Mouse (Mus musculus) midbrain, embryonic 16.5 days (tissue): ENCODE data around the gene Ptcd1. TPM values are rescaled to one million over a fixed set of nuclear protein-coding genes. Genes with fewer than 3 reads are reported as not detected.

ENCODE experiments used
- ATAC-seq: fragments of 200-750 bp; cut with Nextera tagmentation; 2 replicates; pipeline ENCODE4 v1.8.0; 2017; ENCODE audit warnings: moderate TSS enrichment
- H3K27ac ChIP-seq: fragments of 300-500 bp; sonication (generic); 2 replicates; pipeline ENCODE4 v1.5.1; 2014; ENCODE audit warnings: mild to moderate bottlenecking, low read length, mixed read lengths
- H3K27me3 ChIP-seq: fragments of 300-500 bp; sonication (generic); 2 replicates; pipeline ENCODE4 v1.6.1; 2014; ENCODE audit warnings: low read depth, low read length, mixed read lengths; ENCODE audit not compliant: control insufficient read depth, insufficient read depth
- H3K36me3 ChIP-seq: fragments of 300-500 bp; sonication (generic); 2 replicates; pipeline ENCODE4 v1.6.1; 2014; ENCODE audit warnings: mild to moderate bottlenecking, low read length, moderate library complexity, mixed read lengths; ENCODE audit not compliant: control insufficient read depth, insufficient read depth
- H3K4me1 ChIP-seq: fragments of 300-500 bp; sonication (generic); 2 replicates; pipeline ENCODE4 v1.6.1; 2014; ENCODE audit warnings: mild to moderate bottlenecking, low read length, mixed read lengths; ENCODE audit not compliant: control insufficient read depth, insufficient read depth
- H3K4me2 ChIP-seq: fragments of 300-500 bp; sonication (generic); 2 replicates; pipeline ENCODE4 v1.6.1; 2014; ENCODE audit warnings: mild to moderate bottlenecking, low read length, mixed read lengths
- H3K4me3 ChIP-seq: fragments of 300-500 bp; sonication (generic); 2 replicates; pipeline ENCODE4 v1.5.1; 2014; ENCODE audit warnings: low read depth, mild to moderate bottlenecking, low read length, moderate library complexity, mixed read lengths
- H3K9ac ChIP-seq: fragments of 300-500 bp; sonication (generic); 2 replicates; pipeline ENCODE4 v1.6.1; 2014; ENCODE audit warnings: low read depth, low read length, mixed read lengths
- H3K9me3 ChIP-seq: fragments of 300-500 bp; sonication (generic); replicated peaks from 2 replicates; pipeline ENCODE4 v1.6.1; 2014; ENCODE audit warnings: mild to moderate bottlenecking, low read length, mixed read lengths; ENCODE audit not compliant: control insufficient read depth, poor library complexity, severe bottlenecking
- WGBS: fragments of 180-500 bp; shearing (Covaris S2); extraction: QIAGEN DNeasy Blood & Tissue Kit; methylation state at CpG from one replicate; pipeline ENCODE4 v1.1.7; 2014; 5-methylcytosine and 5-hydroxymethylcytosine counted together
- polyA plus RNA-seq: library from polyadenylated mRNA; unstranded; fragments of >200 nt; fragmentation: Nextera tagmentation; extraction: Ambion mirVana; gene quantifications from 2 replicates; pipeline ENCODE4 v1.2.1, GENCODE M21; 2015

The Ptcd1 gene
- polyA plus RNA-seq, 1 experiment from 2014 or later, result 23.3 TPM

- H3K4me3 ChIP-seq, result no peak overlapping the region
- no peaks in the 10 kb centered on the region for H3K9me3 ChIP-seq
- WGBS, result 93% methylated on average over 19 of the region's 19 CpGs
- no peak overlapping the region for H3K4me2 ChIP-seq
- no peaks in the 10 kb centered on the region for H3K27me3 ChIP-seq
- H3K36me3 ChIP-seq, result peaks cover 14% of the 10 kb centered on the region
- H3K27ac ChIP-seq, result no peak overlapping the region
- ATAC-seq, result no peak
- no peaks in the 10 kb centered on the region for H3K4me1 ChIP-seq
- no peak overlapping the region for H3K9ac ChIP-seq
Measured at GRCm38 (mm10) chr5:145123396-145123795, 43.5 kb downstream of the Ptcd1 start.

GRCm38 (mm10) chr5:145120921-145121320 lies 46.0 kb downstream of the Ptcd1 start:
- no peak overlapping the region for H3K27ac ChIP-seq
- H3K36me3 ChIP-seq, result 0 out of 2 replicates have a peak, but pooled peaks cover 4% of the 10 kb centered on the region
- no peak overlapping the region for H3K9ac ChIP-seq
- 88% methylated on average over 7 of the region's 7 CpGs for WGBS
- H3K4me1 ChIP-seq, result no peaks in the 10 kb centered on the region
- no peak overlapping the region for H3K4me3 ChIP-seq
- no peak overlapping the region for H3K4me2 ChIP-seq
- H3K27me3 ChIP-seq, result no peaks in the 10 kb centered on the region
- ATAC-seq, result no peak
- no peaks in the 10 kb centered on the region for H3K9me3 ChIP-seq

GRCm38 (mm10) chr5:145119385-145119784 lies 47.5 kb downstream of the Ptcd1 start:
- Histone ChIP-seq H3K9ac (no peak overlapping the region), H3K4me2 (no peak overlapping the region), H3K36me3 (0 out of 2 replicates have a peak, but pooled peaks cover 4% of the 10 kb centered on the region), H3K9me3 (no peaks in the 10 kb centered on the region), H3K4me3 (no peak overlapping the region), H3K4me1 (peaks cover 3% of the 10 kb centered on the region; the same call in 1 of the 2 replicates), H3K27ac (no peak overlapping the region), H3K27me3 (peaks cover 5% of the 10 kb centered on the region)
- ATAC-seq, result no peak
- WGBS, result 89% methylated on average over 2 of the region's 2 CpGs

GRCm38 (mm10) chr5:145118461-145118860 lies 48.4 kb downstream of the Ptcd1 start:
- Histone ChIP-seq H3K9ac (no peak overlapping the region), H3K4me2 (no peak overlapping the region), H3K4me1 (peaks cover 8% of the 10 kb centered on the region), H3K27ac (no peak overlapping the region), H3K27me3 (peaks cover 13% of the 10 kb centered on the region), H3K4me3 (no peak overlapping the region), H3K9me3 (no peaks in the 10 kb centered on the region), H3K36me3 (0 out of 2 replicates have a peak, but pooled peaks cover 4% of the 10 kb centered on the region)
- ATAC-seq, result no peak
- WGBS, result 90% methylated on average over 5 of the region's 5 CpGs

GRCm38 (mm10) chr5:145118005-145118404 lies 48.9 kb downstream of the Ptcd1 start:
- no peak for ATAC-seq
- H3K9me3 ChIP-seq, result no peaks in the 10 kb centered on the region
- no peak overlapping the region for H3K4me2 ChIP-seq
- no peak overlapping the region for H3K27ac ChIP-seq
- 0 out of 2 replicates have a peak, but pooled peaks cover 2% of the 10 kb centered on the region for H3K36me3 ChIP-seq
- H3K27me3 ChIP-seq, result peaks cover 15% of the 10 kb centered on the region
- H3K4me3 ChIP-seq, result no peak overlapping the region
- H3K9ac ChIP-seq, result no peak overlapping the region
- peaks cover 8% of the 10 kb centered on the region for H3K4me1 ChIP-seq
- 70% methylated on average over 6 of the region's 6 CpGs for WGBS

- no peaks in the 10 kb centered on the region for H3K36me3 ChIP-seq
Measured at GRCm38 (mm10) chr5:145116916-145117315, 50.0 kb downstream of the Ptcd1 start.

GRCm38 (mm10) chr5:145116316-145116715 lies 50.6 kb downstream of the Ptcd1 start:
- no peak overlapping the region for H3K9ac ChIP-seq
- H3K4me3 ChIP-seq, result no peak overlapping the region
- H3K36me3 ChIP-seq, result no peaks in the 10 kb centered on the region
- H3K27me3 ChIP-seq, result peaks cover 15% of the 10 kb centered on the region
- no peak for ATAC-seq
- peaks cover 8% of the 10 kb centered on the region for H3K4me1 ChIP-seq
- no peak overlapping the region for H3K4me2 ChIP-seq
- WGBS, result 56% methylated on average over 4 of the region's 4 CpGs
- no peak overlapping the region for H3K27ac ChIP-seq
- no peaks in the 10 kb centered on the region for H3K9me3 ChIP-seq

More at GRCm38 (mm10) chr5:145116916-145117315, 50.0 kb downstream of the Ptcd1 start:
- Histone ChIP-seq H3K4me2 (no peak overlapping the region), H3K27me3 (peaks cover 15% of the 10 kb centered on the region), H3K4me3 (no peak overlapping the region), H3K9ac (no peak overlapping the region), H3K27ac (0 out of 2 replicates have a peak overlapping the region, but pooled peaks have one; percentile 8), H3K9me3 (no peaks in the 10 kb centered on the region), H3K4me1 (peaks cover 8% of the 10 kb centered on the region)
- 42% methylated on average over 10 of the region's 10 CpGs for WGBS
- ATAC-seq, result no peak

- Histone ChIP-seq H3K9me3 (no peaks in the 10 kb centered on the region), H3K4me2 (no peak overlapping the region), H3K4me1 (peaks cover 8% of the 10 kb centered on the region), H3K36me3 (peaks cover 2% of the 10 kb centered on the region; the same call in 1 of the 2 replicates), H3K4me3 (no peak overlapping the region), H3K9ac (no peak overlapping the region), H3K27me3 (peaks cover 15% of the 10 kb centered on the region), H3K27ac (no peak overlapping the region)
- ATAC-seq, result no peak
- 93% methylated on average over 5 of the region's 5 CpGs for WGBS
Measured at GRCm38 (mm10) chr5:145115736-145116135, 51.2 kb downstream of the Ptcd1 start.

GRCm38 (mm10) chr5:145114606-145115473 lies 52.1 kb downstream of the Ptcd1 start:
- Histone ChIP-seq H3K4me1 (peaks cover 8% of the 10 kb centered on the region), H3K27ac (no peak overlapping the region), H3K4me2 (peak overlapping the region; percentile 57), H3K36me3 (peaks cover 6% of the 10 kb centered on the region), H3K4me3 (peak overlapping the region; percentile 41), H3K9me3 (no peaks in the 10 kb centered on the region), H3K27me3 (peaks cover 15% of the 10 kb centered on the region), H3K9ac (peak overlapping the region; percentile 52)
- 18% methylated on average over 37 of the region's 40 CpGs for WGBS
- peak; percentile 34; the same call in 1 of the 2 replicates for ATAC-seq
